Mouse (Mus musculus) kidney, adult 8-10 months (tissue): Measurements from ENCODE around the gene Map6.

Experiments used
- DNase-seq, 2 experiments: peaks; one replicate each; pipeline ENCODE4 v3.0.0; 2022

Gene Map6

DNA sequence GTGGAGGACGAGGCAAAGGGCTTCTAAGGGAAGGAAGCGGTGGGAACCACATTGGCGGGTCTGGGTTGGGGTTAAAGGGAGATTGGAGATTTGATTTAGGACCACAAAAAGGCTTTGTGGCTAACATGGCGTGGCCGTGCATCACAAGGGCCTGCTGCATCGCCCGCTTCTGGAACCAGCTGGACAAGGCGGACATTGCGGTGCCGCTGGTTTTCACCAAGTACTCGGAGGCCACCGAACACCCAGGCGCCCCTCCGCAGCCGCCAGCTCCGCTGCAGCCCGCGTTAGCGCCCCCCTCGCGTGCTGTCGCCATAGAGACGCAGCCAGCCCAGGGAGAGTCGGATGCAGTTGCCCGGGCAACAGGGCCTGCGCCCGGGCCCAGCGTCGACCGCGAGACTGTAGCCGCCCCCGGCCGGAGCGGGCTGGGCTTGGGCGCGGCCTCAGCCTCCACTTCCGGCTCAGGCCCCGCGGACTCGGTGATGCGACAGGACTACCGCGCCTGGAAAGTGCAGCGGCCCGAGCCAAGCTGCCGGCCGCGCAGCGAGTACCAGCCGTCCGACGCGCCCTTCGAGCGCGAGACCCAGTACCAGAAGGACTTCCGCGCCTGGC lies 754 bp downstream of the Map6 start:
- DNase-seq: peak in 1 of 2 experiments; percentile 9

DNA sequence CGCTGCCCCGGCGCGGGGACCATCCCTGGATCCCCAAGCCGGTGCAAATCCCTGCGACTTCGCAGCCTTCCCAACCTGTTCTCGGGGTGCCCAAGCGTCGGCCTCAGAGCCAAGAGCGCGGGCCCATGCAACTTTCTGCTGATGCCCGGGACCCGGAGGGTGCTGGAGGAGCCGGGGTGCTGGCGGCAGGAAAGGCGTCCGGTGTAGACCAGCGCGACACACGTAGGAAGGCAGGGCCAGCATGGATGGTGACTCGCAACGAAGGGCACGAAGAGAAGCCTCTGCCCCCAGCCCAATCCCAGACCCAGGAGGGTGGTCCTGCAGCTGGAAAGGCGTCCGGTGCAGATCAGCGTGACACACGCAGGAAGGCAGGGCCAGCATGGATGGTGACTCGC lies 1.3 kb downstream of the Map6 start:
- DNase-seq: no peak

- DNase-seq: no peak
These were observed 2.0 kb downstream of the Map6 start for GRCm38 (mm10) chr7:99268951-99269945.

- no peak for DNase-seq
These were observed 4.4 kb downstream of the Map6 start for GRCm38 (mm10) chr7:99271630-99272029.

GRCm38 (mm10) chr7:99275131-99275530 lies 7.9 kb downstream of the Map6 start:
- no peak for DNase-seq

DNA sequence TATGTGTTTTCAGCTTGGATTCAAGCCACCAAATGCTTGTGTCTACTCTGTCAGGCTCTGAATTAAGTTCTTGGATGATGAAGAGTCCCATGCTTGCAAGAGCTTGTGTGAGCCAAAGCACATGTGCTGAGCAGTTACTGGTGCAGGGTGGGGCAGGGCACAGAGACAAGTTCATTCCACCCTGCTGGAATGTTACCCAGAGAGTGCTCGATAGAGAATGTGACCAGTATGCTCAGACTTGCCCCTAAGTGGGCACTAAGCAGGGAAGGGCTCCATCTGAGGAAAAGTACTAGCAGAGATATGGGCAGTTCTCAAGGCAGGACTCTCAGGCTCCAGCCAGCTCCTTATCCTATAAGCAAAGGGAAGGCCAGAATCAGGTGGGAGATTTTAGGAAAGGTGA lies 9.4 kb downstream of the Map6 start:
- no peak for DNase-seq

DNA sequence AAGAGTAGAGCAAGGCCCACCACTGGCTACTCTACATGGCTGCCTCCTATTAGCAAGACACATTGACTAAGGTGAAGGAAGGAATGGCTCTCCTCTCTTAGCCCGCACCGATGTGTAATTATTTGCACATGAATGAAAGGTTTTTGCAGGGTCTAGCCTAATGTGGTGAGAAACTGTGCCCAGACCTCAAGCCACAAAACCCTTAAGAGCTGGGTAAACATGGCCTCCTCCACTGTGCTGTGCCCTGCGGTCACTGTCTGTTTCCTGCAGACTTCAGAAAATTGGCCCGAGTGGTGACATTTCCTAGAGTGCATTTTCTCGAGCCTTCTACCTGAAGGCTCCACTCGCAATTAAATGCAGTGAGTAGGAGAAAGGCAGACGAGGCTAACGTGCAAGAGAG lies 11.1 kb downstream of the Map6 start:
- DNase-seq: no peak

- DNase-seq: no peak
These were observed 12.3 kb downstream of the Map6 start for GRCm38 (mm10) chr7:99279586-99279985.

- no peak for DNase-seq
These were observed 20.0 kb downstream of the Map6 start for GRCm38 (mm10) chr7:99287287-99287686.

DNA sequence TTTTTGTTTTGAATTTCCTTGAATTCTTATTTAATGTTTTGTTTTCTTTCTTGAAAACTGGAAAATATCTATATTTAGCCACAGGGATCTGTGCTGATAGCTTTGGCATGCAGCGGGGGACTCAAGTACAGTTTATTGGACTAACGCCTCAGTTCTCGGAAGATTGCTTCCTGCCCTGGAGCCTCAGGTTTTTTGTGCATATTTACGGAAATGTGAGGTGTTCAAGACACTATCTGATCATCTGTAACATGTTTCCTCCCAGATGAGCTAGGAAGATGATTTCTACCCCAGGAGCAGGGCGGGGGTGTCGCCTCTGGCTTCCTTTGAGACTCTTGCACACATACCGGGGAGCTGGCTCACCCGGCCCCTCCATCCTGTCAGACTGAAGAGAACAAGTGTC lies 22.8 kb downstream of the Map6 start:
- peak in 1 of 2 experiments; percentile 15 for DNase-seq

DNA sequence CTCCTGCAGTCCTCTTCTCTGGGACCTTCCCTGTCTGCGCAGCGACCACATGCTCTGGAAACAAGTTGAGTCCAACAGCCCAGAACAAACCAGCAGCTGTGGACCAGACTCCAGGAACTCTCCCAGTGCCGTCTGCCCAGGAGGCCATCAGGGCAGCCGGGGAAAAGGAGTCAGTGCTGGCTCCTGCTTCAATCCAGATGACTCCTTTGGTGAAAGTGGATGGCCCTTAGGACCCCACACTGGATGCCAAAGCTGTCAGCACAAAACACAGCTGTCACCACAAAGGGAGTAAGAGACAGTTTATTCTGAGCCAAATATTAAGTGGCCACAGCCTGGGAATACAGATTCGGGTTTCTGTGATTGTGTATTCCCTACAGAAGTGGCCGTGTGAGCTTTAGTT lies 23.7 kb downstream of the Map6 start:
- no peak for DNase-seq

DNA sequence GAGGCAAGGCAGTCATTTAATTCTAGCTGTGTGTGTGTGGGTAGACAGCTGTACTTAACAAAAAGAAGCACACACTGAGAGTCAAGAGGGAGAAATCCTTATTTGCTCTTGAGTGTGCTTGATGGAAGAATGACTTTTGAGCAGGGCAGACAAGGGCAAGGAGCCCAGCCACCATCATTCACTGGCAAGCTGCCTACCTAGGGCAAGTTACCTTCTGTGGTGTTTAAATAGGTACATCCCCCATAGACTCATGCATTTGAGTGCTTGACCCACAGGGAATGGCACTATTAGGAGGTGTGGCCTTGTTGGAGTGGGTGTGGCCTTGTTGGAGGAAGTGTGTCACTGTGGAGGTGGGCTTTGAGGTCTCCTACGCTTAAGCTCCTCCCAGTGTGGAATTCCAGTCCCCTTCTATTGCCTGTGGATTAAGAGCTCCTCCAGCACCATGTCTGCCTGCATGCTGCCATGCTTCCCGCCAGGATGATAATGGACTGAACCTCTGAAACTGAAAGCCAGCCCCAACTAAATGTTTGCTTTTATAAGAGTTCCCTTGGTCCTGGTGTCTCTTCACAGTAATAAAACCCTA lies 27.0 kb downstream of the Map6 start:
- DNase-seq: no peak

GRCm38 (mm10) chr7:99295104-99295503 lies 27.9 kb downstream of the Map6 start:
- no peak for DNase-seq

- no peak for DNase-seq
These were observed 33.5 kb downstream of the Map6 start for GRCm38 (mm10) chr7:99300650-99301175.

GRCm38 (mm10) chr7:99304029-99304428 lies 36.8 kb downstream of the Map6 start:
- no peak for DNase-seq

DNA sequence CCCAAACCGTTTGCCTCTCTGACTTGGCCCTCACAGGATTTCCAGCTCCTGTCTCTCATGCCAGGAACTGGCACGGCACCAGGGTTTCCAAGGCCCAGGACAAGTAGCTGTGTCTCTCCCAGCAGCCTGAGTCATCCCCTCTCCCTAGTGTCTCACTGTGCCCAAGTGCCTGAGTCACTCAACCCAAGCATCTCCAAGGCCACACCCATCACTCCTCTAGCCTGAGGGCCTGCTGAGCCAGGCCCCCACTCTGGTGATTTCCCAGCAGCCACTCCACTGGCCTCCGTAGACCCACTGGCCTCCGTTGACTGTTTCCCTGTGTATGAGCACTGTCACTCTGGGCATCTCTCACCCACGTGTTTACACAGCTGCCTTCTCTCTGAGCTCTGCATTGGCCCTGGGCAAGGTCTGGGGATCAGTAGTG lies 37.7 kb downstream of the Map6 start:
- no peak for DNase-seq

GRCm38 (mm10) chr7:99305688-99306087 lies 38.4 kb downstream of the Map6 start:
- DNase-seq: no peak

DNA sequence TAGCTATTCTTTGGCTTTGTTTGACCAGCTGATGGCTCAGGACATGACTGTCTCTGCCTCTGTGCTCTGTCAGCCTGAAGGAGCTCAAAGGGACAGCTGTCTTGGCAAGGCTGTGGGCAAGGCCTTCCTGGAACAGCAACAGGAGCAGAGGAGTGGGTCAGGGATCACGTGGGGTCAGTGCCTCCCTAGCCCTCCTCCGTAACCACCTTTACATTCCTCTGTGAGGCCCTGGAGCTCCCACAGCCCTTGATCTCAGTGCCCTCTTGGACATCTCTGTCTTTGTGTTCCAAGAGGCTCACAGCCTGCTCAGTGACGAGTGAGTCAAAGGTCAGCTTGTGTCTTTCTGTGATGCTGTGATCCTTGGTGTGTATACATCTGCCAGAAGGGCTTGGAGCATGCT lies 39.4 kb downstream of the Map6 start:
- no peak for DNase-seq

- DNase-seq: peak; percentile 10 to 17
These were observed 44.2 kb downstream of the Map6 start for GRCm38 (mm10) chr7:99311433-99311832.

DNA sequence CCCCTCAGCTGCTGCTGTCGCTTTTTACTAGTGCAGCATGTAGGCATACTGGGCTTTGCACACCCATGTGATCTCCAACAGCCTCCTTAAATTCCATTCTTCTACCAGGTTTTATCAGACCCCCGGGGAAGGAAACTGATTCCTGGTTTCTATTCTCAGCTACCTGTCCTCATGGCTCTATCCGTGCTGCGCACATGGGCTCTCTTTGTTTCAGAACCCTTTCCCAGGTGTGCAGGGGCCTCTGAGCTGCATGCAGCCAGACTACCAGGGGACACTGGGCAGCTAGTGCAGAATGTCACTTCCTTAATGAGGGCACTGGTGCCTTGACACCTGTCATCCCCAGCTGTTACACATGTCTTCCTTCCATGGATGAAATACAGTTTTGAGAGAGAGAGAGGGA lies 44.8 kb downstream of the Map6 start:
- DNase-seq: no peak

DNA sequence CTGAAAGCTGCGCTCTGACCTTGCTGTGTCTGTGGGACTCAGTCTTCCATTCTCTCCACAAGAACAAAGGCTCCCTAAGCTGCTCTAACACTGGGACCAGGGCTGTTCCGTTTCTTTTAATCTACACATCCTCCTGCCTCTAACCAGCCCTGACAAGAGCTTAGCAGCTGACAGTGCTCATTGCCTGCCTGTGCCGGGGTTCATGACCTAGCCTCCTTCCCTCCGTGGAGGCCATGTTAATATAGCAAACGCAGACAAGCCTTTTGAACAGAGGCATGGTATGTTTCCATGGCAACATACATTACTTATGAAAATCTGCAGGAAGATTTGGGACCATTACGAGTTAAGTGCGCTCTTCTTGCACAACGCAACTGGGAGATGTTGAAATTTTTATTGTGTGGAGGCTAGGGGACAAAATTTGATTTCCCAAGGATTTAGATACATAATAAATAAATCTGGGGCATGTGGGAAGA lies 45.5 kb downstream of the Map6 start:
- no peak for DNase-seq

GRCm38 (mm10) chr7:99313253-99313652 lies 46.0 kb downstream of the Map6 start:
- no peak for DNase-seq

DNA sequence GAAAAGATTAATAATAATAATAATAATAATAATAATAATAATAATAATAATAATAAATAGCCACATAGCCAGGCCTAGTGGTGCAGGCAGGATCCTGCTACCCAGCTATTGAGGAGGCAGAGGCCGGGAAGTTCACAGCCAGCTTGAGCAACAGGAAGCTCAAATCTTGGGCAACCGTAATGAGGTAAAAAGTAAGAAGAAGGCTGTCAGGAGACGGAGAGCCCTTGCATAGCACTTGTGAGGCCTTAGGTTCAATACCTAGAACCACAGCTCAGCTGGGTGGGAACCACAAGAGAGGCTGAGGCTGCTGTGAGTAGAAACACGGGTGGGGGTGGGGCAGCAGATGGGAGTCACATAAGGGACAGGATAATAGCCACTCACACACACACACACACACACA lies 47.3 kb downstream of the Map6 start:
- DNase-seq: no peak

- DNase-seq: no peak
These were observed 49.0 kb downstream of the Map6 start for GRCm38 (mm10) chr7:99316207-99316606.
